Mouse (Mus musculus) layer of hippocampus, postnatal 36 days (tissue): ENCODE measurements around the gene Nt5m. TPM values are rescaled to one million over a fixed set of nuclear protein-coding genes. Genes with fewer than 3 reads are reported as not detected.
A peak's percentile ranks its signal among the peaks of the same experiment; 100 is the strongest.

ENCODE experiments used
- DNase-seq, 2 experiments: peaks; one replicate each; pipeline ENCODE4 v3.0.0; 2022
- total RNA-seq, 2 experiments: library from RNA; stranded (reverse); gene quantifications; 2 replicates each; pipeline ENCODE4 v1.2.3; 2021

Nt5m gene
- total RNA-seq, 2 experiments from 2014 or later: 59.2 to 62.3 TPM

GRCm38 (mm10) chr11:59839459-59840126 is 346 bp downstream of the Nt5m start, which contains the start of gene Cops3:
Gene Cops3 (minus strand): TSS chr11:59839838.
- DNase-seq: peak; percentile 92 to 94

GRCm38 (mm10) chr11:59846311-59846710 is 7.1 kb downstream of the Nt5m start:
- no peak for DNase-seq

GRCm38 (mm10) chr11:59847131-59847530 is 7.9 kb downstream of the Nt5m start:
- peak in 1 of 2 experiments; percentile 27 for DNase-seq

- peak; percentile 79 to 80 for DNase-seq
Observed at GRCm38 (mm10) chr11:59847891-59848884, 8.9 kb downstream of the Nt5m start.

GRCm38 (mm10) chr11:59852865-59853264 is 13.6 kb downstream of the Nt5m start:
- no peak for DNase-seq

GRCm38 (mm10) chr11:59860467-59860866 is 21.2 kb downstream of the Nt5m start:
- no peak for DNase-seq

- no peak for DNase-seq
Observed at GRCm38 (mm10) chr11:59864316-59864715, 25.1 kb downstream of the Nt5m start.

GRCm38 (mm10) chr11:59872124-59872523 is 32.9 kb downstream of the Nt5m start:
- DNase-seq: no peak

- peak; percentile 75 to 76 for DNase-seq
Observed at GRCm38 (mm10) chr11:59880031-59880430, 40.8 kb downstream of the Nt5m start.

GRCm38 (mm10) chr11:59885217-59885986 is 46.2 kb downstream of the Nt5m start:
- peak in 1 of 2 experiments; percentile 24 for DNase-seq

GRCm38 (mm10) chr11:59886952-59887351 is 47.7 kb downstream of the Nt5m start:
- no peak for DNase-seq

GRCm38 (mm10) chr11:59888151-59888550 is 48.9 kb downstream of the Nt5m start:
- DNase-seq: no peak

- DNase-seq: no peak
Observed at GRCm38 (mm10) chr11:59891854-59892253, 52.6 kb downstream of the Nt5m start.

- DNase-seq: no peak
Observed at GRCm38 (mm10) chr11:59893153-59893788, 54.0 kb downstream of the Nt5m start.

GRCm38 (mm10) chr11:59894916-59895315 is 55.7 kb downstream of the Nt5m start:
- DNase-seq: no peak

GRCm38 (mm10) chr11:59895316-59895715 is 56.1 kb downstream of the Nt5m start:
- no peak for DNase-seq

GRCm38 (mm10) chr11:59897981-59898599 is 58.8 kb downstream of the Nt5m start:
- no peak for DNase-seq

- DNase-seq: no peak
Observed at GRCm38 (mm10) chr11:59899711-59900685, 60.8 kb downstream of the Nt5m start.

- no peak for DNase-seq
Observed at GRCm38 (mm10) chr11:59900995-59901394, 61.7 kb downstream of the Nt5m start.

- no peak for DNase-seq
Observed at GRCm38 (mm10) chr11:59902045-59902726, 62.9 kb downstream of the Nt5m start.
